Comparison of ENCODE assay signal across 8 mouse cellular contexts in the genomic region with DNA sequence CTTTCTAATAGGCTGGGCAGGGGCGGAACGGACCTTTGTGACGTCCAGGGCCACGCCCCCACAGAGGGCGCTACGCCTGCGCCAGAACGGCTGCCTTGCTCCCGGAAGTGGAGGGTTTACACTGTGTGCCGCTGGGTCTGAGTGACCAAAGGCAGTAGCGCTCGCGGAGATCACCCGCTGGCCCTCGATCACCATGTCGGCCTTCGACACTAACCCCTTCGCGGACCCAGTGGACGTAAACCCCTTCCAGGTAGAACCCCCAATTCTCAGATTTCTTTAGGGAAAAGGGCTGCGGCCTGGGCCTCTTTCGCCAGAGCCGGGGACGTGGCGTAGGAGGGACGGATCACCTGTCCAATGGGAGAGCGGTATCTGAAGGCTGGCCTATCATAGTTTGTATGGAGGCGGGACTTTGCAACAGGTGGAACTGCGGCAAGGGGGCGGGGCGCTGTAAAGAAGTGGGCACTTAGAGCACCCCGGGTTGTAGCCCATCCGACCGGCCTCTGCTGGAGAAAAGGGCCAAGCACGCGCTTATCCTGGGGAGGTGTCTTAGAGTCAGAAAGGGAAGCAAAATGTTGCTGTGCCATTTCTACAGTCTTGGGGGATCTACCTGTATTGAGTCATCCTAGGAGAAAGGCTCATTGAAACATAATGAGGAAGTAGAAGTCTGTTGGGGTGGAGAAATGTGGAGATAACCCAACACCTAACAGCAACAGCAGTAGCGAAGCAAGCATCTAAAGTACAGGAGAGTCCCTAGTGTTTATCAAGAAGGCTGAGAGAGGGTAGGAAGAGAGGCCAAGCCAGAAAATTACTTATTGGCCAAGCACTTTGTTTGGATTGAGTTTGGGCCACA. TPM values are rescaled to one million over a fixed set of nuclear protein-coding genes. Genes with fewer than 3 reads are reported as not detected.
DNase-seq lines count a peak whose midpoint lies in the region; ATAC-seq and TF ChIP-seq lines count a peak whose summit lies in the region.

A gene (plus strand): TSS at position 83 of the 850 bp plus-strand sequence.

- TF ChIP-seq POLR2A in olfactory bulb, adult 2 months (IDR thresholded peaks at IDR 0.05; ENCODE audit: insufficient read depth, low read depth, low read length), result peak; percentile 57; the same call in 1 of the 2 replicates
- TF ChIP-seq POLR2A in thymus, adult 2 months (IDR thresholded peaks at IDR 0.05; ENCODE audit: control insufficient read depth, extremely low read depth, insufficient read depth, low read length, poor library complexity), result no peak

- H3K36me3 ChIP-seq in ES-E14 (ENCODE audit: control insufficient read depth, insufficient read depth, low read length, poor library complexity, severe bottlenecking), result no peaks in the 10 kb centered on the region
- no peaks in the 10 kb centered on the region for H3K36me3 ChIP-seq in forebrain, embryonic 16.5 days (ENCODE audit: control insufficient read depth, insufficient read depth)
- H3K36me3 ChIP-seq in lung, embryonic 14.5 days (ENCODE audit: insufficient read depth), result no peaks in the 10 kb centered on the region
- no peaks in the 10 kb centered on the region for H3K36me3 ChIP-seq in thymus, adult 2 months (ENCODE audit: control insufficient read depth, insufficient read depth, low read length)

- H3K4me3 ChIP-seq in ES-E14 (ENCODE audit: insufficient read depth in 1 of 2, low read depth in 1 of 2, low read length in 2 of 2, poor library complexity in 1 of 2, severe bottlenecking in 1 of 2), result peak within 1 kb of the TSS; percentile 73 to 100
- peak within 1 kb of the TSS; percentile 87 for H3K4me3 ChIP-seq in forebrain, embryonic 16.5 days (replicated peaks; ENCODE audit: low read length)
- peak within 1 kb of the TSS; percentile 71 for H3K4me3 ChIP-seq in layer of hippocampus, adult 2 months
- peak within 1 kb of the TSS; percentile 63 for H3K4me3 ChIP-seq in lung, embryonic 14.5 days (ENCODE audit: low read depth, low read length)
- H3K4me3 ChIP-seq in olfactory bulb, adult 2 months (ENCODE audit: insufficient read depth, low read depth, low read length), result peak within 1 kb of the TSS; percentile 65
- peak within 1 kb of the TSS; percentile 75 for H3K4me3 ChIP-seq in thymus, adult 2 months (ENCODE audit: control insufficient read depth, insufficient read depth, low read length)

- H3K27me3 ChIP-seq in forebrain, embryonic 16.5 days (replicated peaks; ENCODE audit: control insufficient read depth, insufficient read depth, low read length), result no peaks in the 10 kb centered on the region
- H3K27me3 ChIP-seq in lung, embryonic 14.5 days (ENCODE audit: insufficient read depth, low read length), result no peaks in the 10 kb centered on the region
- H3K27me3 ChIP-seq in thymus, adult 2 months (ENCODE audit: control insufficient read depth, insufficient read depth, low read length), result no peaks in the 10 kb centered on the region

- H3K4me2 ChIP-seq in forebrain, embryonic 16.5 days (ENCODE audit: low read length), result peak within 1 kb of the TSS; percentile 83
- peak within 1 kb of the TSS; percentile 92 for H3K4me2 ChIP-seq in lung, embryonic 14.5 days

- WGBS in forebrain, embryonic 16.5 days, result under 1% methylated on average over 37 of the region's 37 CpGs
- under 1% methylated on average over 37 of the region's 37 CpGs for WGBS in lung, embryonic 14.5 days
- WGBS in olfactory bulb, adult 2 months, result 1% methylated on average over 37 of the region's 37 CpGs
- WGBS in thymus, adult 2 months, result under 1% methylated on average over 37 of the region's 37 CpGs

- peak; percentile 88 for DNase-seq in ES-E14 (ENCODE audit: low read depth, low spot score)
- DNase-seq in cerebellum, adult 11-12 months, result peak; percentile 93
- DNase-seq in heart, postnatal 36 days, result peak; percentile 94 to 97
- DNase-seq in layer of hippocampus, adult 2 months (ENCODE audit: low spot score in 2 of 2), result peak; percentile 92 to 94
- peak; percentile 96 for DNase-seq in lung, embryonic 14.5 days
- peak; percentile 90 for DNase-seq in thymus, adult 2 months

- no peaks in the 10 kb centered on the region for H3K9me3 ChIP-seq in ES-E14 (ENCODE audit: control insufficient read depth, insufficient read depth, low read depth, low read length)
- H3K9me3 ChIP-seq in forebrain, embryonic 16.5 days (ENCODE audit: control insufficient read depth, low read length), result no peaks in the 10 kb centered on the region
- H3K9me3 ChIP-seq in lung, embryonic 14.5 days (ENCODE audit: low read depth, low read length), result no peaks in the 10 kb centered on the region

- peak within 1 kb of the TSS; percentile 81 for H3K9ac ChIP-seq in ES-E14 (ENCODE audit: insufficient read depth, low read depth, low read length, poor library complexity, severe bottlenecking)
- peak within 1 kb of the TSS; percentile 76 for H3K9ac ChIP-seq in forebrain, embryonic 16.5 days (replicated peaks; ENCODE audit: low read depth, low read length)
- H3K9ac ChIP-seq in lung, embryonic 14.5 days, result peak within 1 kb of the TSS; percentile 69

- peak; percentile 9 for TF ChIP-seq CTCF in layer of hippocampus, adult 2 months (conservative IDR thresholded peaks at IDR 0.05)
- peak; percentile 27; the same call in 1 of the 2 replicates for TF ChIP-seq CTCF in lung, embryonic 14.5 days (IDR thresholded peaks at IDR 0.05; ENCODE audit: low read depth)
- TF ChIP-seq CTCF in olfactory bulb, adult 2 months (IDR thresholded peaks at IDR 0.05; ENCODE audit: insufficient read depth, low read depth, low read length), result no peak
- peak; percentile 21; the same call in 1 of the 2 replicates for TF ChIP-seq CTCF in thymus, adult 2 months (IDR thresholded peaks at IDR 0.05; ENCODE audit: borderline replicate concordance, control insufficient read depth, extremely low read depth, insufficient read depth, low read length, poor library complexity)

- ATAC-seq in forebrain, embryonic 16.5 days, result peak; percentile 99
- peak; percentile 100 for ATAC-seq in lung, embryonic 14.5 days (ENCODE audit: insufficient read depth)

- peaks cover 0 to 7% of the 10 kb centered on the region in 2 experiments; a peak in 1 of 4 replicates for H3K4me1 ChIP-seq in ES-E14 (ENCODE audit: control insufficient read depth in 2 of 2, insufficient read depth in 2 of 2, low read length in 2 of 2, poor library complexity in 1 of 2)
- peaks cover 33% of the 10 kb centered on the region for H3K4me1 ChIP-seq in forebrain, embryonic 16.5 days (replicated peaks; ENCODE audit: control insufficient read depth, insufficient read depth, low read length)
- peaks cover 7% of the 10 kb centered on the region for H3K4me1 ChIP-seq in lung, embryonic 14.5 days (ENCODE audit: insufficient read depth)
- peaks cover 16% of the 10 kb centered on the region for H3K4me1 ChIP-seq in olfactory bulb, adult 2 months (ENCODE audit: control insufficient read depth, insufficient read depth, low read length)
- H3K4me1 ChIP-seq in thymus, adult 2 months (replicated peaks; ENCODE audit: control insufficient read depth, insufficient read depth, low read length), result peaks cover 29% of the 10 kb centered on the region

- peak within 1 kb of the TSS; percentile 37; the same call in 1 of the 2 replicates for H3K27ac ChIP-seq in ES-E14 (ENCODE audit: insufficient read depth, low read depth, low read length, poor library complexity, severe bottlenecking)
- H3K27ac ChIP-seq in forebrain, embryonic 16.5 days (ENCODE audit: low read length), result peak within 1 kb of the TSS; percentile 80
- H3K27ac ChIP-seq in layer of hippocampus, adult 2 months, result peak within 1 kb of the TSS; percentile 97
- H3K27ac ChIP-seq in lung, embryonic 14.5 days (ENCODE audit: low read depth), result peak within 1 kb of the TSS; percentile 58
- H3K27ac ChIP-seq in olfactory bulb, adult 2 months (ENCODE audit: insufficient read depth, low read depth, low read length), result peak within 1 kb of the TSS; percentile 72
- H3K27ac ChIP-seq in thymus, adult 2 months (ENCODE audit: control insufficient read depth, insufficient read depth, low read length), result peak within 1 kb of the TSS; percentile 25; the same call in 1 of the 2 replicates

- intact Hi-C loops in heart, postnatal 36 days (cut with DNase I), result loop anchor here (2.0 kb wide), 1 partner anchor 28 kb away; a partner anchor contains a TSS

- in situ Hi-C loops in ES-E14 (cut with MboI; ENCODE audit: low sequenced_read_pairs in 2 of 2, unreplicated experiment in 2 of 2), result no loop called here

TF ChIP-seq in ES-E14, 5 proteins besides CTCF, POLR2A, EP300 and RAD21:
- TF ChIP-seq ZC3H11A (IDR thresholded peaks at IDR 0.05; ENCODE audit: borderline replicate concordance, low read depth, low read length) (no peak), HCFC1 (IDR thresholded peaks at IDR 0.05; ENCODE audit: borderline replicate concordance, insufficient read depth, low read length) (peak; percentile 71), CHD2 (IDR thresholded peaks at IDR 0.05; ENCODE audit: low read depth, low read length) (peak; percentile 81)

RNA-seq across cellular contexts. Expression of the gene that starts here (rescaled TPM):
- 51.7 and 79.6 TPM in 2 replicates for total RNA-seq in ES-E14 (2012; rRNA removed)
- 54.0 and 56.0 TPM in 2 replicates for polyA plus RNA-seq in forebrain, embryonic 16.5 days (2015; fragmentation: Nextera tagmentation; extraction: Ambion mirVana)
- 10 to 100 TPM; 25.8 to 29.4 TPM for total RNA-seq in heart, postnatal 36 days (2021)
- 10 to 100 TPM; 22.5 to 26.3 TPM for total RNA-seq in layer of hippocampus, adult 2 months (2021)
- polyA plus RNA-seq in lung, embryonic 14.5 days (2014; fragmentation: Nextera tagmentation; extraction: Ambion mirVana), result 54.2 and 55.6 TPM in 2 replicates
- polyA plus RNA-seq in olfactory bulb, adult 2 months (2012; ENCODE audit: insufficient read depth, insufficient read length, low replicate concordance, missing spikeins), result not detected in 2 replicates
- 117 and 134 TPM in 2 replicates for polyA plus RNA-seq in thymus, adult 2 months (2012; rRNA removed)

Comparison
In these comparisons a context has a peak if more than half of its experiments do, and no peak if none do; other contexts are left out.
1. Peak in every context shown above with its lines: DNase-seq, ATAC-seq, H3K4me3 ChIP-seq and H3K27ac ChIP-seq.
2. H3K27ac ChIP-seq: peak in every context shown above with its lines; median percentile 97 in layer of hippocampus, adult 2 months; 80 in forebrain, embryonic 16.5 days; 72 in olfactory bulb, adult 2 months; 58 in lung, embryonic 14.5 days; 37 in ES-E14; 25 in thymus, adult 2 months.